8 mouse cellular contexts compared by ENCODE assay signal in the genomic region with DNA sequence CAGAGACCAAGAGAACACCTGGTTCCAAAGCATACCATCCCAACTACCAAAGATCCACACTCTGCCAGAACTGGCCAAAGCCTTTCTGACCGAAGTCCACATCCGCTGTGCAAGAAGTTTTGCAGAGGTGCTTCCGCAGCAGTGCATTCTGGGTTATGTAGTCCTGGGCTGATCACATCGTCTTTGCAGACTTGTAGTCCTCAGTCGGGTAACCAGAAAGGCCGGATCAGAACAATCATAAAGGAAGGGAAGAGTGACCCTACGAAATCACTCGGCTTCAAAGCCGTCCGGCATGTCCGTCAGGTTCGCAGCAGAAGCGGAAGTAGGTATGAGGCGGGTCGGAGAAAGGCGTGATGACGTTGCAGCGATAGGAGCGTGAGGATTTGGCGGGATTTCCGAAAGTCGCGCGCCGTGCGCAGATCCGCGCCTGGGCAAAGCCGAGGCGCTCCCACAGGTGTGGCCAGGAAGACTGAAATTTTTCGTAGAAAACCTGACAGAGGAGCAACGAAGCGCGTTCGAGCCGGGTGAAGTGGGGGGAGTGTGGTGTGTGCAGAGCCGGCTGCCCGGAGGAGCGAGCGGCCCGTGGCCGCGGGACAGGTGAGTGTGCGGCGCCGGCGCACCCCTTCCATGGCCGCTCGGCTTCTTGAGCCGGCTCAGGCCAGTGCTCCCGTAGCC. TPM values are rescaled to one million over a fixed set of nuclear protein-coding genes. Genes with fewer than 3 reads are reported as not detected.
DNase-seq lines count a peak whose midpoint lies in the region; ATAC-seq lines count a peak whose summit lies in the region.

A gene (plus strand): TSS at position 356 of the 675 bp plus-strand sequence.

- peak within 1 kb of the TSS; percentile 98 for H3K4me2 ChIP-seq in hindbrain, embryonic 14.5 days (replicated peaks)

- ATAC-seq in hindbrain, embryonic 14.5 days (ENCODE audit: low FRiP score): peak; percentile 95

- H3K27me3 ChIP-seq in hindbrain, embryonic 14.5 days (ENCODE audit: control insufficient read depth, insufficient read depth, low read length): no peaks in the 10 kb centered on the region

- H3K9ac ChIP-seq in hindbrain, embryonic 14.5 days: peak within 1 kb of the TSS; percentile 64

- 1% methylated on average over 51 of the region's 51 CpGs for WGBS in hindbrain, embryonic 14.5 days

- DNase-seq in R1 (ENCODE audit: low read depth, low spot score): peak; percentile 94
- peak; percentile 90 to 91 for DNase-seq in cerebellum, postnatal 25 days
- DNase-seq in frontal cortex, postnatal 25 days (ENCODE audit: low spot score in 2 of 2): peak; percentile 81
- peak; percentile 85 for DNase-seq in hindbrain, embryonic 14.5 days (ENCODE audit: low spot score)
- DNase-seq in layer of hippocampus, postnatal 36 days: peak; percentile 88 to 89
- DNase-seq in lung, postnatal 36 days: peak; percentile 92
- peak; percentile 93 for DNase-seq in retina, postnatal 1 day
- peak; percentile 80 to 85 for DNase-seq in urinary bladder, adult 18-20 months (ENCODE audit: low spot score in 2 of 2)

- peak within 1 kb of the TSS; percentile 86 for H3K27ac ChIP-seq in hindbrain, embryonic 14.5 days

- no peaks in the 10 kb centered on the region for H3K36me3 ChIP-seq in hindbrain, embryonic 14.5 days (replicated peaks; ENCODE audit: control insufficient read depth, insufficient read depth)

- H3K9me3 ChIP-seq in hindbrain, embryonic 14.5 days (ENCODE audit: control insufficient read depth, low read length): no peaks in the 10 kb centered on the region

- peaks cover 5% of the 10 kb centered on the region; the same call in 1 of the 2 replicates for H3K4me1 ChIP-seq in hindbrain, embryonic 14.5 days (replicated peaks; ENCODE audit: control insufficient read depth, insufficient read depth, low read length)

- H3K4me3 ChIP-seq in hindbrain, embryonic 14.5 days (replicated peaks; ENCODE audit: low read length): peak within 1 kb of the TSS; percentile 52

RNA-seq across cellular contexts. Expression of the gene that starts here (rescaled TPM):
- 8.3 and 11.6 TPM in 2 replicates for polyA plus RNA-seq in hindbrain, embryonic 14.5 days (2014; fragmentation: Nextera tagmentation; extraction: Ambion mirVana)
- 1 to 10 TPM in 1 of 2 experiments, under 1 TPM in 1; 0.99 to 1.5 TPM for total RNA-seq in layer of hippocampus, postnatal 36 days (2021)

Comparison
In these comparisons a context has a peak if more than half of its experiments do, and no peak if none do; other contexts are left out.
1. Peak in every context shown above with its lines: DNase-seq, ATAC-seq, H3K4me3 ChIP-seq and H3K27ac ChIP-seq.